Mouse (Mus musculus): ENCODE data around the gene Zfp426. TPM values are rescaled to one million over a fixed set of nuclear protein-coding genes. Genes with fewer than 3 reads are reported as not detected.

Zfp426 gene
- polyA plus RNA-seq, 1 experiment: 5.6 TPM

GRCm38 (mm10) chr9:20459377-20460317, 32.9 kb downstream of the Zfp426 start, which contains the start of gene Zfp26:
Gene Zfp26 (minus strand): TSS chr9:20460162.
- under 1% methylated on average over 48 of the region's 48 CpGs for WGBS
- Histone ChIP-seq H3K4me3 (ENCODE audit: insufficient read depth, low read depth, low read length) (peak within 1 kb of the TSS; percentile 95), H3K27ac (ENCODE audit: insufficient read depth, low read depth, low read length) (peak within 1 kb of the TSS; percentile 87), H3K36me3 (ENCODE audit: control insufficient read depth, insufficient read depth, low read length) (no peaks in the 10 kb centered on the region), H3K4me1 (ENCODE audit: control insufficient read depth, insufficient read depth, low read length) (peaks cover 6% of the 10 kb centered on the region), H3K27me3 (replicated peaks; ENCODE audit: control insufficient read depth, insufficient read depth, low read length) (no peaks in the 10 kb centered on the region)
- TF ChIP-seq POLR2A (IDR thresholded peaks at IDR 0.05; ENCODE audit: low read depth, low read length) (no peak), CTCF (conservative IDR thresholded peaks at IDR 0.05; ENCODE audit: insufficient read depth, insufficient read length, low read depth, low read length) (no peak)
- DNase-seq: peak; percentile 89

- no peaks in the 10 kb centered on the region for H3K27me3 ChIP-seq (replicated peaks; ENCODE audit: control insufficient read depth, insufficient read depth, low read length)
- peaks cover 2% of the 10 kb centered on the region; the same call in 1 of the 2 replicates for H3K36me3 ChIP-seq (ENCODE audit: control insufficient read depth, insufficient read depth, low read length)
- DNase-seq: peak; percentile 46
- no peak for TF ChIP-seq CTCF (conservative IDR thresholded peaks at IDR 0.05; ENCODE audit: insufficient read depth, insufficient read length, low read depth, low read length)
- TF ChIP-seq POLR2A (IDR thresholded peaks at IDR 0.05; ENCODE audit: low read depth, low read length): no peak
- H3K4me3 ChIP-seq (ENCODE audit: insufficient read depth, low read depth, low read length): no peak overlapping the region
- no peak overlapping the region for H3K27ac ChIP-seq (ENCODE audit: insufficient read depth, low read depth, low read length)
- H3K4me1 ChIP-seq (ENCODE audit: control insufficient read depth, insufficient read depth, low read length): peaks cover 2% of the 10 kb centered on the region; the same call in 1 of the 2 replicates
- WGBS: 69% methylated on average over 4 of the region's 4 CpGs
Observed at GRCm38 (mm10) chr9:20453647-20454046, 38.9 kb downstream of the Zfp426 start.

- peaks cover 2% of the 10 kb centered on the region for H3K36me3 ChIP-seq (ENCODE audit: control insufficient read depth, insufficient read depth, low read length)
- no peak overlapping the region for H3K4me3 ChIP-seq (ENCODE audit: insufficient read depth, low read depth, low read length)
- TF ChIP-seq CTCF (conservative IDR thresholded peaks at IDR 0.05; ENCODE audit: insufficient read depth, insufficient read length, low read depth, low read length) (no peak), POLR2A (IDR thresholded peaks at IDR 0.05; ENCODE audit: low read depth, low read length) (no peak)
- H3K4me1 ChIP-seq (ENCODE audit: control insufficient read depth, insufficient read depth, low read length): 0 out of 2 replicates have a peak, but pooled peaks cover 2% of the 10 kb centered on the region
- no peak for DNase-seq
- H3K27ac ChIP-seq (ENCODE audit: insufficient read depth, low read depth, low read length): no peak overlapping the region
- WGBS: 89% methylated on average over 1 of the region's 1 CpGs
- no peaks in the 10 kb centered on the region for H3K27me3 ChIP-seq (replicated peaks; ENCODE audit: control insufficient read depth, insufficient read depth, low read length)
Observed at GRCm38 (mm10) chr9:20451493-20451892, 41.1 kb downstream of the Zfp426 start.

GRCm38 (mm10) chr9:20443183-20443783, 49.3 kb downstream of the Zfp426 start:
- Histone ChIP-seq H3K27ac (ENCODE audit: insufficient read depth, low read depth, low read length) (no peak overlapping the region), H3K36me3 (ENCODE audit: control insufficient read depth, insufficient read depth, low read length) (peaks cover 27% of the 10 kb centered on the region)
- DNase-seq: peak; percentile 89

GRCm38 (mm10) chr9:20430004-20430403, 62.5 kb downstream of the Zfp426 start:
- no peak for DNase-seq
- TF ChIP-seq CTCF (conservative IDR thresholded peaks at IDR 0.05; ENCODE audit: insufficient read depth, insufficient read length, low read depth, low read length) (no peak), POLR2A (IDR thresholded peaks at IDR 0.05; ENCODE audit: low read depth, low read length) (no peak)
- H3K36me3 ChIP-seq (ENCODE audit: control insufficient read depth, insufficient read depth, low read length): no peaks in the 10 kb centered on the region
- H3K4me1 ChIP-seq (ENCODE audit: control insufficient read depth, insufficient read depth, low read length): no peaks in the 10 kb centered on the region
- 91% methylated on average over 3 of the region's 3 CpGs for WGBS
- no peak overlapping the region for H3K27ac ChIP-seq (ENCODE audit: insufficient read depth, low read depth, low read length)
- H3K27me3 ChIP-seq (replicated peaks; ENCODE audit: control insufficient read depth, insufficient read depth, low read length): no peaks in the 10 kb centered on the region
- H3K4me3 ChIP-seq (ENCODE audit: insufficient read depth, low read depth, low read length): no peak overlapping the region

More at GRCm38 (mm10) chr9:20443183-20443783, 49.3 kb downstream of the Zfp426 start:
- Histone ChIP-seq H3K4me1 (ENCODE audit: control insufficient read depth, insufficient read depth, low read length) (no peaks in the 10 kb centered on the region; the same call in 1 of the 2 replicates), H3K4me3 (ENCODE audit: insufficient read depth, low read depth, low read length) (no peak overlapping the region), H3K27me3 (replicated peaks; ENCODE audit: control insufficient read depth, insufficient read depth, low read length) (no peaks in the 10 kb centered on the region)
- TF ChIP-seq CTCF (conservative IDR thresholded peaks at IDR 0.05; ENCODE audit: insufficient read depth, insufficient read length, low read depth, low read length) (0 out of 2 replicates have a peak, but pooled peaks have one; percentile 20), POLR2A (IDR thresholded peaks at IDR 0.05; ENCODE audit: low read depth, low read length) (no peak)
- WGBS: 67% methylated on average over 4 of the region's 4 CpGs

Other genes with a start within 250 kb of the Zfp426 start
- not detected in 2 replicates for gene Olfr39, start 210.4 kb downstream of the Zfp426 start, polyA plus RNA-seq (2012; rRNA removed)
- gene Olfr873, start 194.2 kb downstream of the Zfp426 start, polyA plus RNA-seq (2012; rRNA removed): not detected in 2 replicates
- gene Olfr18, start 156.7 kb downstream of the Zfp426 start, polyA plus RNA-seq (2012; rRNA removed): 0.06 TPM in 1 of 2 replicates, not detected in the other
- 7.1 and 11.0 TPM in 2 replicates for gene Zfp560, start 107.6 kb downstream of the Zfp426 start, polyA plus RNA-seq (2012; rRNA removed)
- 1.5 and 2.2 TPM in 2 replicates for gene Zfp26, start 32.6 kb downstream of the Zfp426 start, polyA plus RNA-seq (2012; rRNA removed)
- gene Zfp266, start 28.7 kb upstream of the Zfp426 start, polyA plus RNA-seq (2012; rRNA removed): 4.7 and 6.6 TPM in 2 replicates
- gene Zfp846, start 88.5 kb upstream of the Zfp426 start, polyA plus RNA-seq (2012; rRNA removed): 1.4 and 1.9 TPM in 2 replicates
- gene Ubl5, start 150.1 kb upstream of the Zfp426 start, polyA plus RNA-seq (2012; rRNA removed): 450 and 657 TPM in 2 replicates
- gene Fbxl12, start 152.0 kb upstream of the Zfp426 start, polyA plus RNA-seq (2012; rRNA removed): 22.0 and 24.7 TPM in 2 replicates
- 18.3 and 18.9 TPM in 2 replicates for gene Pin1, start 159.3 kb upstream of the Zfp426 start, polyA plus RNA-seq (2012; rRNA removed)